In genomic region chr7:123366806-123367205, GRCm38 (mm10) we compare ENCODE assay signal across 13 mouse cellular contexts. TPM values are rescaled to one million over a fixed set of nuclear protein-coding genes. Genes with fewer than 3 reads are reported as not detected.
DNase-seq lines count a peak whose midpoint lies in the region; ATAC-seq and TF ChIP-seq lines count a peak whose summit lies in the region.
"Had no signal": no experiment of that assay in that cellular context is flagged by ENCODE, and none has a peak within 500 bp of the region (broad histone marks: within the 10 kb centered on the region; RNA-seq: fewer than 3 reads in every experiment).

No protein-coding gene starts in this region.

- no peak for DNase-seq in gastrocnemius, adult 2 months
- no peak for DNase-seq in gastrocnemius, postnatal 14 days
- no peak for DNase-seq in liver, embryonic 11.5 days (ENCODE audit: low spot score)
- DNase-seq in liver, result no peak
- DNase-seq in right cerebral cortex, postnatal 4 days, result no peak
- no peak for DNase-seq in gastrocnemius, adult 8-10 months (ENCODE audit: low spot score in 2 of 2)
- DNase-seq: thymus, postnatal 25 days had no signal

- WGBS in liver, embryonic 11.5 days, result 77% methylated on average over 8 of the region's 8 CpGs
- WGBS in liver, embryonic 16.5 days (ENCODE audit: insufficient replicate concordance), result 72% methylated on average over 8 of the region's 8 CpGs

- H3K27me3 ChIP-seq in liver, embryonic 11.5 days (replicated peaks; ENCODE audit: control insufficient read depth, insufficient read depth, low read length), result no peaks in the 10 kb centered on the region
- H3K27me3 ChIP-seq in liver, embryonic 16.5 days (ENCODE audit: control insufficient read depth, insufficient read depth, low read depth, low read length), result no peaks in the 10 kb centered on the region
- H3K27me3 ChIP-seq: embryonic facial prominence, embryonic 13.5 days; midbrain, embryonic 15.5 days had no signal

- peak overlapping the region; percentile 35; the same call in 1 of the 2 replicates for H3K9ac ChIP-seq in liver, embryonic 11.5 days (ENCODE audit: low read depth, low read length)
- H3K9ac ChIP-seq in liver, embryonic 16.5 days (ENCODE audit: low read depth, low read length), result peak overlapping the region; percentile 24; the same call in 1 of the 2 replicates
- H3K9ac ChIP-seq: midbrain, embryonic 15.5 days had no signal

- no peaks in the 10 kb centered on the region for H3K9me3 ChIP-seq in liver, embryonic 11.5 days (ENCODE audit: control insufficient read depth, low read length)
- no peaks in the 10 kb centered on the region for H3K9me3 ChIP-seq in liver, embryonic 16.5 days (replicated peaks; ENCODE audit: control insufficient read depth, low read length)
- H3K9me3 ChIP-seq: embryonic facial prominence, embryonic 13.5 days; midbrain, embryonic 15.5 days had no signal

- peak overlapping the region; percentile 94 for H3K4me3 ChIP-seq in gastrocnemius, adult 2 months
- no peak overlapping the region; the same call in 1 of the 2 replicates for H3K4me3 ChIP-seq in liver, embryonic 11.5 days (ENCODE audit: low read depth, low read length)
- H3K4me3 ChIP-seq in brown adipose tissue, adult 24 weeks (ENCODE audit: insufficient read depth, low read depth, low read length), result peak overlapping the region; percentile 27; the same call in 1 of the 2 replicates
- peak overlapping the region; percentile 11; the same call in 1 of the 2 replicates for H3K4me3 ChIP-seq in liver, embryonic 16.5 days (ENCODE audit: low read depth, low read length)
- H3K4me3 ChIP-seq: embryonic facial prominence, embryonic 13.5 days; midbrain, embryonic 15.5 days had no signal

- no peak for TF ChIP-seq CTCF in gastrocnemius, adult 2 months (IDR thresholded peaks at IDR 0.05)

- peak overlapping the region; percentile 58 for H3K4me2 ChIP-seq in liver, embryonic 11.5 days
- H3K4me2 ChIP-seq in liver, embryonic 16.5 days (ENCODE audit: low read depth, low read length), result peak overlapping the region; percentile 41; the same call in 1 of the 2 replicates
- H3K4me2 ChIP-seq: midbrain, embryonic 15.5 days had no signal

- no peak for ATAC-seq in liver, embryonic 11.5 days (replicated peaks; ENCODE audit: low FRiP score)
- no peak for ATAC-seq in liver, embryonic 16.5 days (ENCODE audit: low read depth)
- ATAC-seq: activated CD4-positive, CD25-positive, alpha-beta regulatory T cell, adult 4 months; lung, postnatal 0 days; midbrain, embryonic 15.5 days had no signal

- peaks cover 57% of the 10 kb centered on the region for H3K4me1 ChIP-seq in liver, embryonic 11.5 days (replicated peaks; ENCODE audit: control insufficient read depth, insufficient read depth, low read length)
- H3K4me1 ChIP-seq in brown adipose tissue, adult 24 weeks (ENCODE audit: control insufficient read depth, insufficient read depth, insufficient read length, low read length), result peaks cover 38% of the 10 kb centered on the region
- H3K4me1 ChIP-seq in liver, embryonic 16.5 days (ENCODE audit: control insufficient read depth, low read depth, low read length), result peaks cover 48% of the 10 kb centered on the region

- no peaks in the 10 kb centered on the region for H3K36me3 ChIP-seq in liver, embryonic 11.5 days (ENCODE audit: control insufficient read depth, insufficient read depth, low read length)
- no peaks in the 10 kb centered on the region for H3K36me3 ChIP-seq in liver, embryonic 16.5 days (ENCODE audit: control insufficient read depth, insufficient read depth)
- H3K36me3 ChIP-seq: embryonic facial prominence, embryonic 13.5 days; midbrain, embryonic 15.5 days had no signal

- intact Hi-C loops in gastrocnemius, adult 2 months (cut with DNase I), result loop anchor here (5.0 kb wide), 1 partner anchor 35 kb away; no protein-coding TSS in a partner anchor
- intact Hi-C loops in gastrocnemius, postnatal 14 days (cut with DNase I; ENCODE audit: low total_unique reads), result no loop called here

- H3K27ac ChIP-seq in gastrocnemius, adult 2 months, result peak overlapping the region; percentile 93
- peak overlapping the region; percentile 83 for H3K27ac ChIP-seq in liver, embryonic 11.5 days (ENCODE audit: low read depth, low read length)
- peak overlapping the region; percentile 59 for H3K27ac ChIP-seq in brown adipose tissue, adult 24 weeks (replicated peaks; ENCODE audit: low read depth, low read length)
- peak overlapping the region; percentile 65 for H3K27ac ChIP-seq in liver, embryonic 16.5 days (ENCODE audit: low read length)
- H3K27ac ChIP-seq: embryonic facial prominence, embryonic 13.5 days; midbrain, embryonic 15.5 days had no signal

RNA-seq across cellular contexts. Expression of gene Lcmt1, which starts 2.8 kb away (rescaled TPM):
- total RNA-seq in gastrocnemius, adult 2 months (2021), result 10 to 100 TPM; 28.5 to 28.8 TPM
- 10 to 100 TPM; 24.2 to 25.3 TPM for total RNA-seq in gastrocnemius, postnatal 14 days (2021)
- 49.7 and 54.4 TPM in 2 replicates for polyA plus RNA-seq in liver, embryonic 11.5 days (2014; fragmentation: Nextera tagmentation; extraction: Ambion mirVana)
- 34.2 and 35.1 TPM in 2 replicates for polyA plus RNA-seq in brown adipose tissue, adult 24 weeks (2012; ENCODE audit: insufficient read depth, insufficient read length, missing spikeins)
- 18.4 and 19.8 TPM in 2 replicates for polyA plus RNA-seq in liver, embryonic 16.5 days (2015; fragmentation: Nextera tagmentation; extraction: Ambion mirVana)
- 10 to 100 TPM; 29.4 to 35.5 (median 30.3) TPM for total RNA-seq in gastrocnemius, adult 8-10 months (2022)

RNA-seq across cellular contexts. Expression of gene Arhgap17, which starts 2.9 kb away (rescaled TPM):
- 10 to 100 TPM; 16.4 to 18.5 TPM for total RNA-seq in gastrocnemius, adult 2 months (2021)
- total RNA-seq in gastrocnemius, postnatal 14 days (2021), result 10 to 100 TPM; 16.4 to 19.0 TPM
- polyA plus RNA-seq in liver, embryonic 11.5 days (2014; fragmentation: Nextera tagmentation; extraction: Ambion mirVana), result 29.8 and 31.3 TPM in 2 replicates
- 6.8 and 8.6 TPM in 2 replicates for polyA plus RNA-seq in brown adipose tissue, adult 24 weeks (2012; ENCODE audit: insufficient read depth, insufficient read length, missing spikeins)
- polyA plus RNA-seq in liver, embryonic 16.5 days (2015; fragmentation: Nextera tagmentation; extraction: Ambion mirVana), result 8.8 and 10.1 TPM in 2 replicates
- 10 to 100 TPM; 11.8 to 17.7 (median 15.4) TPM for total RNA-seq in gastrocnemius, adult 8-10 months (2022)
